Mouse (Mus musculus): ENCODE data around the gene Mthfsd. TPM values are rescaled to one million over a fixed set of nuclear protein-coding genes. Genes with fewer than 3 reads are reported as not detected.

The Mthfsd gene
- total RNA-seq, 4 experiments from 2014 or later: 11.8 to 14.2 (median 13.2) TPM

- DNase-seq (ENCODE audit: low spot score in 2 of 2): no peak
These were observed 34.8 kb downstream of the Mthfsd start for GRCm38 (mm10) chr8:121073174-121074107.

GRCm38 (mm10) chr8:121072406-121073130 lies 35.6 kb downstream of the Mthfsd start:
- DNase-seq (ENCODE audit: low spot score in 2 of 2): no peak

- no peak for DNase-seq (ENCODE audit: low spot score in 2 of 2)
These were observed 36.7 kb downstream of the Mthfsd start for GRCm38 (mm10) chr8:121071454-121071853.

GRCm38 (mm10) chr8:121063649-121064048 lies 44.5 kb downstream of the Mthfsd start:
- DNase-seq (ENCODE audit: low spot score in 2 of 2): no peak

- no peak for DNase-seq (ENCODE audit: low spot score in 2 of 2)
These were observed 45.7 kb downstream of the Mthfsd start for GRCm38 (mm10) chr8:121062521-121062920.

- no peak for DNase-seq (ENCODE audit: low spot score in 2 of 2)
These were observed 49.1 kb downstream of the Mthfsd start for GRCm38 (mm10) chr8:121059098-121059497.

- DNase-seq (ENCODE audit: low spot score in 2 of 2): no peak
These were observed 50.1 kb downstream of the Mthfsd start for GRCm38 (mm10) chr8:121058081-121058480.

- DNase-seq (ENCODE audit: low spot score in 2 of 2): no peak
These were observed 60.8 kb downstream of the Mthfsd start for GRCm38 (mm10) chr8:121047441-121047840.

GRCm38 (mm10) chr8:121043719-121044440 lies 64.3 kb downstream of the Mthfsd start:
- DNase-seq (ENCODE audit: low spot score in 2 of 2): no peak

Small RNA genes lying within 50 kb of the gene (microRNA-seq; reads per million reads assigned to microRNA genes)
- not detected for gene Gm27530

Other genes starting within 250 kb of the Mthfsd start
- gene Foxf1, start 24.0 kb downstream of the Mthfsd start, total RNA-seq (2022): under 1 TPM in 1 of 4 experiments, not detected in 3; 0.10 TPM
- gene Foxc2, start 7.8 kb upstream of the Mthfsd start, total RNA-seq (2022): under 1 TPM in 3 of 4 experiments, not detected in 1; 0.10 to 0.16 (median 0.16) TPM
- under 1 TPM in 1 of 4 experiments, not detected in 3; 0.13 TPM for gene Foxl1, start 19.5 kb upstream of the Mthfsd start, total RNA-seq (2022)

All from gastrocnemius, adult 8-10 months (tissue).